Mouse (Mus musculus): ENCODE results near the gene Pkd1l2.

Gene Pkd1l2

DNA sequence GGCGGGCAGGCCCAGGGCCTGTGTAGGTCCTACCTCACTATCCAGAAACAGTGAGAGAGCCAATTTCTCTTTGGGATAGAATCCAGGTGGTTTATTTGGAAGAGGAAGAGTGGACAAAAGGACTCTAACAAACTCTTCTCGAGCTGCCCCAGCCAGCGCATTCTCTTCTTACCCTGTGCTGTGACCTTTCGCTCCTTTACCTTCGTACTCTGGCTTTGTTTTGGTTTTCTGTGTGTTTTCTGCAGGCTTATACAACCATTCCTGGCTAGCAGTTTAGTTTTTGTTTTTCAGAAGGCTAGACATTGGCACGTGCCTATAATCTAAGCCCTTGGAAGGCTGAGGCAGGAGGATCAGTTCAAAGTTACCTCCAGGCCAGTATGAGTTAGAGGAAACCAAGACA, 112.7 kb downstream of the Pkd1l2 start:
- no peak for DNase-seq (ENCODE audit: low spot score)

DNA sequence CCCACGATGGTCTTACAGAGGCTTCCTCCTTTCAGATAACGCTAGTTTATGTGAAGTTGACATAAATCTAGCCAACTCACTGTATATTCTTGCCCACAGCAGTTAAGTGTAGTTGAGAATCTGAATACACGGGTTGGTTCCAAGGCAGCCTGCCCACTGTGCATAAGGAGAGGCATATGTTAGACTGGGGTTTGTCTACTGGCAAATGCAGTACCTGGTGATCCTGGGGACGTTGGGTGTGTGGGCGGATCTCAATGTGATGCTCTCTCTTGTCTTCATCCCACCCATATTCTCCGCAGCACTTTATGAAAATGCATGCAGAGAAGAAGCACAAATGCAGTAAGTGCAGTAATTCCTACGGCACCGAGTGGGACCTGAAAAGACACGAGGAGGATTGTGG, 127.8 kb downstream of the Pkd1l2 start:
- DNase-seq (ENCODE audit: low spot score), result no peak

DNA sequence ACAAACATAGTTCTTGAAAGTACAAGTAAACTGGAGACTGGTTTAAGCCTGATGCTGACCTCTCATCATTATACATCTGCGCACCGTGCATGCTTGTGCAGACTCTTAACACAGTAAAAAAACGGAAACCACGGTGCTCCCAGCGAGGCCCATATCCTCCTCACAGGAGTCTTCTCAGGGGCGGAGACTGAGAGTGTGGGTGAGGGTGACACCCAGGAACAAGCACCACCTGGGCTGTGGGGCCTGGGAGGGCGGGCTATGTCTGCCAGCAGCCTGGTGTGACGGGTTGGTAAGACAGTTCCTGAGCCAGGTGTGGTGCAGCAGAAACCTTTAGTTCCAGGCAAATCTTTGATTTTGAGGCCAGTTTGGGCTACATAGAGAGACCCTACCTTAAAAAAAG, 129.8 kb downstream of the Pkd1l2 start:
- no peak for DNase-seq (ENCODE audit: low spot score)

- DNase-seq (ENCODE audit: low spot score), result no peak
These were observed 130.5 kb downstream of the Pkd1l2 start for GRCm38 (mm10) chr8:116951778-116952177.

- DNase-seq (ENCODE audit: low spot score), result no peak
These were observed 130.9 kb downstream of the Pkd1l2 start for GRCm38 (mm10) chr8:116951369-116951768.

GRCm38 (mm10) chr8:116947589-116947988, 134.7 kb downstream of the Pkd1l2 start:
- DNase-seq (ENCODE audit: low spot score), result no peak

GRCm38 (mm10) chr8:116946851-116947250, 135.4 kb downstream of the Pkd1l2 start:
- DNase-seq (ENCODE audit: low spot score), result no peak

- DNase-seq (ENCODE audit: low spot score), result no peak
These were observed 135.9 kb downstream of the Pkd1l2 start for GRCm38 (mm10) chr8:116946268-116946838.

All from ovary, postnatal 14 days (tissue).